Mouse (Mus musculus) midbrain, embryonic 11.5 days (tissue): ENCODE results near the gene Tmem102. TPM values are rescaled to one million over a fixed set of nuclear protein-coding genes. Genes with fewer than 3 reads are reported as not detected.

ENCODE experiments used
- ATAC-seq: fragments of 200-750 bp; cut with Nextera tagmentation; 2 replicates; pipeline ENCODE4 v1.8.0; 2017; ENCODE audit warnings: moderate TSS enrichment, moderate library complexity; ENCODE audit not compliant: low FRiP score
- DNase-seq: peaks from one replicate; pipeline ENCODE4 v3.0.0; 2015; ENCODE audit warnings: low spot score; ENCODE audit errors: missing footprints
- H3K27ac ChIP-seq: fragments of 300-500 bp; sonication (generic); 2 replicates; pipeline ENCODE4 v1.5.1; 2014; ENCODE audit warnings: low read depth, low read length
- H3K27me3 ChIP-seq: fragments of 300-500 bp; sonication (generic); 2 replicates; pipeline ENCODE4 v1.6.1; 2014; ENCODE audit warnings: mild to moderate bottlenecking, low read length, moderate library complexity, mixed read lengths; ENCODE audit not compliant: control insufficient read depth, insufficient read depth
- H3K36me3 ChIP-seq: fragments of 300-500 bp; sonication (generic); 2 replicates; pipeline ENCODE4 v1.6.1; 2014; ENCODE audit warnings: mild to moderate bottlenecking, low read length, moderate library complexity, mixed read lengths; ENCODE audit not compliant: control insufficient read depth, insufficient read depth
- H3K4me1 ChIP-seq: fragments of 300-500 bp; sonication (generic); 2 replicates; pipeline ENCODE4 v1.6.1; 2014; ENCODE audit warnings: low read length; ENCODE audit not compliant: control insufficient read depth, insufficient read depth
- H3K4me2 ChIP-seq: fragments of 300-500 bp; sonication (generic); 2 replicates; pipeline ENCODE4 v1.6.1; 2014; ENCODE audit warnings: mild to moderate bottlenecking, moderate library complexity
- H3K4me3 ChIP-seq: fragments of 300-500 bp; sonication (generic); 2 replicates; pipeline ENCODE4 v1.5.1; 2014; ENCODE audit warnings: low read depth, low read length
- H3K9ac ChIP-seq: fragments of 300-500 bp; sonication (generic); 2 replicates; pipeline ENCODE4 v1.6.1; 2014; ENCODE audit warnings: low read length
- H3K9me3 ChIP-seq: fragments of 300-500 bp; sonication (generic); 2 replicates; pipeline ENCODE4 v1.6.1; 2016; ENCODE audit warnings: low read length; ENCODE audit not compliant: control insufficient read depth
- WGBS: fragments of 180-500 bp; shearing (Covaris S2); extraction: QIAGEN DNeasy Blood & Tissue Kit; methylation state at CpG from one replicate; pipeline ENCODE4 v1.1.7; 2014; 5-methylcytosine and 5-hydroxymethylcytosine counted together
- polyA plus RNA-seq: library from polyadenylated mRNA; unstranded; fragments of >200 nt; fragmentation: Nextera tagmentation; extraction: Ambion mirVana; gene quantifications from 2 replicates; pipeline ENCODE4 v1.2.1, GENCODE M21; 2014

Tmem102 gene
- polyA plus RNA-seq, 1 experiment from 2014 or later, result 0.20 TPM

- WGBS, result 87% methylated on average over 2 of the region's 2 CpGs
- Histone ChIP-seq H3K27me3 (peaks cover 34% of the 10 kb centered on the region), H3K9me3 (no peaks in the 10 kb centered on the region), H3K9ac (no peak overlapping the region), H3K27ac (no peak overlapping the region), H3K4me2 (no peak overlapping the region), H3K4me3 (no peak overlapping the region), H3K36me3 (no peaks in the 10 kb centered on the region), H3K4me1 (peaks cover 19% of the 10 kb centered on the region)
- DNase-seq (no peak), ATAC-seq (no peak)
Measured at GRCm38 (mm10) chr11:69807641-69808040, 2.2 kb upstream of the Tmem102 start.

DNA sequence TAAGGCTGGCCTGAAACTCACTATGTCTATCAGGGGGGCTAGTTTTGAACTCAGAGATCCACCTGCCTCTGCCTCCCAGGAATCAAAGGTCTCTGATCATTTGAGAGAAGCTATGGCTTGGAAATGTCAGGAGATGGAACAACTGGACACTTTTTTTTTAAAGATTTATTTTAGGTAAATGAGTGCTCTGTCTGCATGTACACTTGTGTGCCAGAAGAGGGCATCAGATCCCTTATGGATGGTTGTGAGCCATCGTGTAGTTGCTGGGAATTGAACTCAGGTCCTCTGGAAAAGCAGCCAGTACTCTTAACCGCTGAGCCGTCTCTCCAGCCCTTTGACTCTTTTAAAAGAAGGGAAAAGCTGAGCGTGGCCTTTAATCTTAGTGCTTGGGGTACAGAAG lies 954 bp upstream of the Tmem102 start:
- no peaks in the 10 kb centered on the region for H3K36me3 ChIP-seq
- ATAC-seq (no peak), DNase-seq (no peak)
- H3K9ac ChIP-seq, result no peak overlapping the region
- H3K4me1 ChIP-seq, result peaks cover 30% of the 10 kb centered on the region
- H3K4me2 ChIP-seq, result no peak overlapping the region
- no peak overlapping the region for H3K27ac ChIP-seq
- 78% methylated on average over 4 of the region's 4 CpGs for WGBS
- peaks cover 46% of the 10 kb centered on the region for H3K27me3 ChIP-seq
- no peak overlapping the region for H3K4me3 ChIP-seq
- H3K9me3 ChIP-seq, result no peaks in the 10 kb centered on the region

DNA sequence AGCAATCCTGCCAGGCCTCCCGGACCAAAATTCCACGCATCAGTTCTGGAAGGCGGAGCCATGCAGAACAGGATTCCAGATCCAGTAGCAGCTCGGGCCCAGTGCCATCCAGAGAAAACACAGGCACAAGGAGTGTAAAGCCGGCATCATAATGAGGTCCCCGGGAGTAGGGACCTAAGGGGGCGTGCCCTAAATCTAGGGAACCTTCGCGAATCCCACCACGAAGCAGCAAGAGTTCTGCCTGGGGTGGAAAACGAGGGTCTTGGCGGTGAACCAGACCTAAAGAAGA lies 828 bp downstream of the Tmem102 start:
- H3K4me2 ChIP-seq, result 0 out of 2 replicates have a peak overlapping the region, but pooled peaks have one; percentile 11
- H3K9ac ChIP-seq, result no peak overlapping the region
- H3K27ac ChIP-seq, result no peak overlapping the region
- H3K4me3 ChIP-seq, result peak overlapping the region; percentile 44; the same call in 1 of the 2 replicates
- H3K9me3 ChIP-seq, result no peaks in the 10 kb centered on the region
- H3K27me3 ChIP-seq, result peaks cover 51% of the 10 kb centered on the region
- WGBS, result 7% methylated on average over 12 of the region's 12 CpGs
- H3K4me1 ChIP-seq, result peaks cover 43% of the 10 kb centered on the region
- ATAC-seq (no peak), DNase-seq (peak; percentile 92)
- no peaks in the 10 kb centered on the region for H3K36me3 ChIP-seq

GRCm38 (mm10) chr11:69803786-69804651 lies 1.4 kb downstream of the Tmem102 start:
- DNase-seq (peak; percentile 95), ATAC-seq (peak; percentile 49)
- peaks cover 51% of the 10 kb centered on the region for H3K27me3 ChIP-seq
- peak overlapping the region; percentile 44 for H3K4me3 ChIP-seq
- peak overlapping the region; percentile 92 for H3K4me2 ChIP-seq
- H3K36me3 ChIP-seq, result no peaks in the 10 kb centered on the region
- H3K9me3 ChIP-seq, result no peaks in the 10 kb centered on the region
- H3K27ac ChIP-seq, result no peak overlapping the region
- H3K4me1 ChIP-seq, result peaks cover 49% of the 10 kb centered on the region
- H3K9ac ChIP-seq, result peak overlapping the region; percentile 61
- 1% methylated on average over 60 of the region's 60 CpGs for WGBS

GRCm38 (mm10) chr11:69803328-69803727 lies 2.1 kb downstream of the Tmem102 start:
- peak overlapping the region; percentile 44 for H3K4me3 ChIP-seq
- H3K36me3 ChIP-seq, result no peaks in the 10 kb centered on the region
- peaks cover 51% of the 10 kb centered on the region for H3K4me1 ChIP-seq
- H3K9me3 ChIP-seq, result no peaks in the 10 kb centered on the region
- peaks cover 51% of the 10 kb centered on the region for H3K27me3 ChIP-seq
- DNase-seq (no peak), ATAC-seq (no peak)
- peak overlapping the region; percentile 92 for H3K4me2 ChIP-seq
- no peak overlapping the region for H3K27ac ChIP-seq
- peak overlapping the region; percentile 61 for H3K9ac ChIP-seq
- WGBS, result 1% methylated on average over 12 of the region's 12 CpGs

DNA sequence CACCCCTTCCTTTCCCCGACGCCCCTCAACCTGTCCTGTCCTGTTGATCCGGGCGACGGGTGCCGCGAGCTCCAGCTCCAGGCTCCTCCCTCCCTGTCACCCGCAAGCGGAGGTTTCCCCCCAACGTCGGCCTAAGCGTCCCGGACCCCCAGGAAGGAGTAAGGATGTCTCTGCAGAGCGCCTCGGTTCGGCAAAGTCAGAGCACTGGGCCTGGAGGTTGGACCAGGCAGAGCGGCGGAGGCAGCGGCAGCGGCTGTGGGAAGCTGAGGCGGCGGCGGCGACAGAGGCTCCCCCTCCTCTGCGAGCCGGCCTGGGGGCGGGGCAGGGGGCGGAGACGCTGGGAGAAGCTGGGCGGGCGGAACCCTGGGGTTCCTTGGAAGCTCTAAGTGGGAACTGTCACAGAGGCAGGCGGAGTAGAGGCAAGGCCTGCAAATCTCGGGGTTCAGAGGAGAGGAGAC lies 2.7 kb downstream of the Tmem102 start:
- Histone ChIP-seq H3K4me2 (peak overlapping the region; percentile 92), H3K9me3 (no peaks in the 10 kb centered on the region), H3K4me3 (peak overlapping the region; percentile 44), H3K27me3 (peaks cover 51% of the 10 kb centered on the region), H3K36me3 (no peaks in the 10 kb centered on the region), H3K4me1 (peaks cover 51% of the 10 kb centered on the region), H3K27ac (no peak overlapping the region), H3K9ac (peak overlapping the region; percentile 66)
- DNase-seq (peak; percentile 97), ATAC-seq (no peak)
- WGBS, result under 1% methylated on average over 29 of the region's 33 CpGs

DNA sequence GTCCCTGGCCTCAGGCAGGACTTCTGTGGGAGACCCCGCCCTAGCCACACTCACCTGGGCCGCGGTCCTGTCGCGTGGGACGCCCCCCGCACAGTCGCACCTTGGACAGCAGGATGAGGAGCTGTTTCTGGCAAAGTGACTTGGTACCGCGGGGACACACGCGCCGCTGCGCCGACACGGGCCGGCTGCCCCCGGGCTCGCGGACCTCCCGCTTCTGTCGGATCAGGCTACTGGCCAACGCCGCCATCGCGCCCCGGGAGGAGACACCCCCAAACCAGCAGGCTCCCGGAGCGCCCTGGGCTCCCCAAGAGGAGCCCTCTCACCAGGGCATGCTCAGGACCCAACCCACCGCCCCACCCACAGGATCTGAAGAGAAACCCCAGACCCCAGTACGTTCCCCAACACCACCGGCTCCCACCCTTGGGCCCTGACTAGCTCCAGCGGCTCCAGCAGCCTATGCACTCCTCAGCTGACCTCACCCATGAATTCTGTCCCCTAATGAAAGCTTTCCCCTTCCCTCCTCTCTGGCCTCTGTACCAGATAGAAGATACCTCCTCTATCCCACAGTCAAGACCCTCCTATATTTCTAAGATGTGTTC lies 3.9 kb downstream of the Tmem102 start, which contains the start of gene Fgf11:
Gene Fgf11, minus strand, starts transcription at position 479 of the 599 bp plus-strand sequence.
- Histone ChIP-seq H3K9me3 (no peaks in the 10 kb centered on the region), H3K4me2 (peak within 1 kb of the TSS; percentile 92), H3K27me3 (peaks cover 57% of the 10 kb centered on the region), H3K4me3 (peak within 1 kb of the TSS; percentile 44), H3K36me3 (no peaks in the 10 kb centered on the region), H3K4me1 (peaks cover 51% of the 10 kb centered on the region), H3K9ac (peak within 1 kb of the TSS; percentile 76), H3K27ac (peak within 1 kb of the TSS; percentile 49)
- WGBS, result 2% methylated on average over 33 of the region's 33 CpGs
- DNase-seq, result peak; percentile 89
- no peak for ATAC-seq

GRCm38 (mm10) chr11:69800392-69801197 lies 4.8 kb downstream of the Tmem102 start:
- under 1% methylated on average over 36 of the region's 36 CpGs for WGBS
- ATAC-seq, result peak; percentile 76
- peak overlapping the region; percentile 43 for H3K4me3 ChIP-seq
- H3K9ac ChIP-seq, result peak overlapping the region; percentile 76
- peaks cover 55% of the 10 kb centered on the region for H3K27me3 ChIP-seq
- H3K27ac ChIP-seq, result peak overlapping the region; percentile 49
- H3K36me3 ChIP-seq, result no peaks in the 10 kb centered on the region
- H3K4me1 ChIP-seq, result peaks cover 54% of the 10 kb centered on the region
- DNase-seq, result peak; percentile 99
- peak overlapping the region; percentile 92 for H3K4me2 ChIP-seq
- H3K9me3 ChIP-seq, result no peaks in the 10 kb centered on the region
